Mouse (Mus musculus): ENCODE data around the gene Ccdc184. TPM values are rescaled to one million over a fixed set of nuclear protein-coding genes. Genes with fewer than 3 reads are reported as not detected.

Ccdc184 gene
- polyA plus RNA-seq, 1 experiment from 2014 or later, result 1.3 TPM

DNA sequence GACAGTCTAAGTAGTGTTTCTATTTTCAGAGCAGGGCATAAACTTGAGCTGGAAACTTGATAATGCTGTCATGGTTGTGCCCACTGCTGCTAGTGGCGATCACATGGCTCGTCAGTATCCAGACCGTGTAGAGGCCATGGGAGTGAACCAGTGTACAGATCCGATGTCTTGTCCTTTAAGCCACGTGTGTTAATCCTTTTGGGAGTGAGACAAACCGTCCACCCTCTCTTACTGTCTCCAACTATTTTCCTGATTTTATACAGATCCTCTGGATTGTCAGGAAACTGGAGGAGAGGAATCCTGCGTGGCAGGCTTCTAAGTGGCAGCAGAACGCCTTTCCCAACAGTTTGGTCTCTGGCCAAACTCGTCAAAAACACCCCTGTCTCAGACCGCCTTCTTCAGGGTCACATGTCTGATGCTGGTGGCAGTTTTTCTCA is 17.8 kb upstream of the Ccdc184 start:
- no peaks in the 10 kb centered on the region for H3K9me3 ChIP-seq (replicated peaks; ENCODE audit: control insufficient read depth, low read length)
- no peaks in the 10 kb centered on the region for H3K36me3 ChIP-seq (ENCODE audit: control insufficient read depth, insufficient read depth, low read length)
- 0 out of 2 replicates have a peak overlapping the region, but pooled peaks have one; percentile 36 for H3K4me2 ChIP-seq
- H3K27me3 ChIP-seq (ENCODE audit: control insufficient read depth, insufficient read depth, low read length), result no peaks in the 10 kb centered on the region
- 41% methylated on average over 10 of the region's 10 CpGs for WGBS (ENCODE audit: insufficient replicate concordance)
- H3K4me3 ChIP-seq (ENCODE audit: low read depth, low read length), result no peak overlapping the region
- ATAC-seq (replicated peaks; ENCODE audit: insufficient number of reproducible peaks, low FRiP score, low TSS enrichment), result peak; percentile 50
- H3K9ac ChIP-seq (ENCODE audit: low read depth, low read length), result no peak overlapping the region; the same call in 1 of the 2 replicates
- peaks cover 12% of the 10 kb centered on the region for H3K4me1 ChIP-seq (ENCODE audit: control insufficient read depth, insufficient read depth, low read length)
- H3K27ac ChIP-seq (ENCODE audit: low read depth, low read length), result peak overlapping the region; percentile 90

DNA sequence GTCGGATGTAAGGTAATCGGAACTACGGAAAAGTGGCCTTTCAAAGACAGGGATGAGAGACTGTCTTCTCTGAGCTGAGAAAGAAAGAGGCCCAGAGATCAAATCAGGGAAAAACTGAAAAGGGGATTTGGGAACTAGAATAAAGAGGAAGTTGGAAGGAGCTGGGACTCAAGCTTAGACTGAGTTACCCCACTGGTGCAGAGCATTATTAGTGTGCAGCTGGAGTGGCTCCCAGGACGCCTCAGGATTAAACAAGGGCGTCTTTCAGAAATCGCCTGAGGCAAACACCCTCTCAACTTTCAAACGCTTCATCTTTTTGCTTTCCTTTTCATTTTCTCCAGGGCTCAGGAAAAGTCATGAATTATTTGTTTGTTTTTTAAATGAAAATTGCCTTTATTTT is 14.0 kb upstream of the Ccdc184 start:
- Histone ChIP-seq H3K4me2 (no peak overlapping the region), H3K4me1 (ENCODE audit: control insufficient read depth, insufficient read depth, low read length) (peaks cover 5% of the 10 kb centered on the region), H3K9me3 (replicated peaks; ENCODE audit: control insufficient read depth, low read length) (no peaks in the 10 kb centered on the region), H3K27ac (ENCODE audit: low read depth, low read length) (no peak overlapping the region), H3K36me3 (ENCODE audit: control insufficient read depth, insufficient read depth, low read length) (no peaks in the 10 kb centered on the region), H3K4me3 (ENCODE audit: low read depth, low read length) (no peak overlapping the region), H3K27me3 (ENCODE audit: control insufficient read depth, insufficient read depth, low read length) (no peaks in the 10 kb centered on the region), H3K9ac (ENCODE audit: low read depth, low read length) (no peak overlapping the region)
- ATAC-seq (replicated peaks; ENCODE audit: insufficient number of reproducible peaks, low FRiP score, low TSS enrichment), result no peak
- 79% methylated on average over 7 of the region's 7 CpGs for WGBS (ENCODE audit: insufficient replicate concordance)

DNA sequence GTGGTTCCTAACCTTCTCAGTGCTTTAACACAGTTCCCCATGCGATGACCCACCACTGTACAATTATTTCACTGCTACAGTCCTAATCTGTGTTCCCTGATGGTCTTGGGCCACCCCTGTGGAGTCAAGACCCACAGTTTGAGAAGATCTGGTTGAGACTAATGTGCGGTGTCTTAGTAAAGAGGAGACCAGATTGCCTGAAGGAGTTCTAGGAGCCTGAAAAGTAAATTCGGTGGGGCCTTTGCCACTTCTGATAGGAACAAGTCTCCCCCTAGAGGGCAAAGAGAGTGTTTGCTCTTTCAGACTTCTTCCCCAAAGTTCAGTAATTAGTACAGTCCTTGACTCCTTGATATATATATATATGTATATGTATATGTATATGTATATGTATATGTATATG is 13.3 kb upstream of the Ccdc184 start:
- Histone ChIP-seq H3K4me3 (ENCODE audit: low read depth, low read length) (no peak overlapping the region), H3K9me3 (replicated peaks; ENCODE audit: control insufficient read depth, low read length) (no peaks in the 10 kb centered on the region), H3K9ac (ENCODE audit: low read depth, low read length) (no peak overlapping the region), H3K4me2 (no peak overlapping the region), H3K4me1 (ENCODE audit: control insufficient read depth, insufficient read depth, low read length) (no peaks in the 10 kb centered on the region), H3K36me3 (ENCODE audit: control insufficient read depth, insufficient read depth, low read length) (no peaks in the 10 kb centered on the region), H3K27ac (ENCODE audit: low read depth, low read length) (no peak overlapping the region), H3K27me3 (ENCODE audit: control insufficient read depth, insufficient read depth, low read length) (no peaks in the 10 kb centered on the region)
- 31% methylated on average over 3 of the region's 3 CpGs for WGBS (ENCODE audit: insufficient replicate concordance)
- no peak for ATAC-seq (replicated peaks; ENCODE audit: insufficient number of reproducible peaks, low FRiP score, low TSS enrichment)

DNA sequence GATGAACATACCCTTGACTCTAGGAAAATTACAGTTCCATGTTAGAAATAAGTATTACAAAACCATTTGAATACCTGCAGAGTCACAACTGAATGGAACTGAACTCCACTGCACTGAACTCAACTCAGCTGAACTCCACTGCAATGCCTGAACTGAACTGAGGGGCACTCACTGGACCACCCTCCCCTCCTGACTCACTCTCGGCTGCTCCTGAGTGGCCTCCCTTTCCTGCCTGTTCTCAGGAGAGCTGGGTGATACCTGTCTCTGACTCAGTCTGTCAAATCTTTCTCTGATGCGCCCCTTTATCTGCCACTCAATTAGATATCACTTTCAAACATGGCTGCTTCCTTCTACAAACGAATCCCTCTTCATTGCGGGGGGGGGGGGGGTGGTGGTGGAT is 12.8 kb upstream of the Ccdc184 start:
- Histone ChIP-seq H3K36me3 (ENCODE audit: control insufficient read depth, insufficient read depth, low read length) (no peaks in the 10 kb centered on the region), H3K9me3 (replicated peaks; ENCODE audit: control insufficient read depth, low read length) (no peaks in the 10 kb centered on the region), H3K4me3 (ENCODE audit: low read depth, low read length) (no peak overlapping the region), H3K4me2 (no peak overlapping the region), H3K27ac (ENCODE audit: low read depth, low read length) (no peak overlapping the region), H3K27me3 (ENCODE audit: control insufficient read depth, insufficient read depth, low read length) (no peaks in the 10 kb centered on the region), H3K9ac (ENCODE audit: low read depth, low read length) (no peak overlapping the region), H3K4me1 (ENCODE audit: control insufficient read depth, insufficient read depth, low read length) (no peaks in the 10 kb centered on the region)
- no peak for ATAC-seq (replicated peaks; ENCODE audit: insufficient number of reproducible peaks, low FRiP score, low TSS enrichment)
- 57% methylated on average over 4 of the region's 4 CpGs for WGBS (ENCODE audit: insufficient replicate concordance)

DNA sequence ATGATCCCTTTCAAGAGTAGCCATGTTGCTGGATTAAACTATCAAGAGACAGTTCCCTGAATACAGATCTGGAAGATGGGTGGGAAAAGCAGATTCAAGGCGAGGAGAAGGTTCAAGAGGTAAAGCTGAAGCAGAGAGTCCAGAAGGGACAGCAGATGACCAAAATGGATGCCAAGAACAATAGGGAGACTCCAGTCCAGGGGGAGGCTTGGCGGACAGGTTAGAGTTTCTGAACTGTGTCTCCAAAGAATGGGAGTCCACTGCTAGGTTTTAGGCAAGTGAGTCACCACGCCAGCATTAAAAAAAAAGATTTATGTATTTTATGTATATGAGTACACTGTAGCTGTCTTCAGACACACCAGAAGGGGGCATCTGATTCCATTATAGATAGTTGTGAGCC is 12.3 kb upstream of the Ccdc184 start:
- Histone ChIP-seq H3K36me3 (ENCODE audit: control insufficient read depth, insufficient read depth, low read length) (no peaks in the 10 kb centered on the region), H3K9ac (ENCODE audit: low read depth, low read length) (no peak overlapping the region), H3K27ac (ENCODE audit: low read depth, low read length) (no peak overlapping the region), H3K4me1 (ENCODE audit: control insufficient read depth, insufficient read depth, low read length) (no peaks in the 10 kb centered on the region), H3K9me3 (replicated peaks; ENCODE audit: control insufficient read depth, low read length) (no peaks in the 10 kb centered on the region), H3K4me2 (no peak overlapping the region), H3K4me3 (ENCODE audit: low read depth, low read length) (no peak overlapping the region), H3K27me3 (ENCODE audit: control insufficient read depth, insufficient read depth, low read length) (no peaks in the 10 kb centered on the region)
- no peak for ATAC-seq (replicated peaks; ENCODE audit: insufficient number of reproducible peaks, low FRiP score, low TSS enrichment)
- 75% methylated on average over 3 of the region's 3 CpGs for WGBS (ENCODE audit: insufficient replicate concordance)

DNA sequence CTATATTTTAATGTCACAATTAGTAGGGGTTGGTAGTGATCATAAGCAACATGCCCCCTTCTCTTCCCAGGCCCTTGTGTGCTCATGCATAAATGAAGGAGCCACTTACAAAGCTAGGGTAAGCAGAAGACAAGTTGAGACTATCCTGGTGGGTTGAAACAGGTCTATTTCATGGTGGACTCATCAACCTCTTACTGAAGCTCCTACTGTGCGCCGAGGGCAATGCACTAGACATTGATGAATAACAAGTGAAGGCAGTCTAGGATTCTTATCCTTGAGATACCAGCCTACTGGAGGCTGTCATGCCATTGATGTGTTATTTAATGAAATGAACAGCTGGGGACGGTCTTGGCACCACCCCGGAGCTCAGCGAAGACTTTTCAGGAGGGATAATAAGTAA is 11.7 kb upstream of the Ccdc184 start:
- Histone ChIP-seq H3K4me3 (ENCODE audit: low read depth, low read length) (no peak overlapping the region), H3K4me2 (no peak overlapping the region), H3K27ac (ENCODE audit: low read depth, low read length) (no peak overlapping the region), H3K9me3 (replicated peaks; ENCODE audit: control insufficient read depth, low read length) (no peaks in the 10 kb centered on the region), H3K27me3 (ENCODE audit: control insufficient read depth, insufficient read depth, low read length) (no peaks in the 10 kb centered on the region), H3K36me3 (ENCODE audit: control insufficient read depth, insufficient read depth, low read length) (no peaks in the 10 kb centered on the region), H3K4me1 (ENCODE audit: control insufficient read depth, insufficient read depth, low read length) (no peaks in the 10 kb centered on the region), H3K9ac (ENCODE audit: low read depth, low read length) (no peak overlapping the region)
- ATAC-seq (replicated peaks; ENCODE audit: insufficient number of reproducible peaks, low FRiP score, low TSS enrichment), result no peak
- WGBS (ENCODE audit: insufficient replicate concordance), result 89% methylated on average over 5 of the region's 5 CpGs

DNA sequence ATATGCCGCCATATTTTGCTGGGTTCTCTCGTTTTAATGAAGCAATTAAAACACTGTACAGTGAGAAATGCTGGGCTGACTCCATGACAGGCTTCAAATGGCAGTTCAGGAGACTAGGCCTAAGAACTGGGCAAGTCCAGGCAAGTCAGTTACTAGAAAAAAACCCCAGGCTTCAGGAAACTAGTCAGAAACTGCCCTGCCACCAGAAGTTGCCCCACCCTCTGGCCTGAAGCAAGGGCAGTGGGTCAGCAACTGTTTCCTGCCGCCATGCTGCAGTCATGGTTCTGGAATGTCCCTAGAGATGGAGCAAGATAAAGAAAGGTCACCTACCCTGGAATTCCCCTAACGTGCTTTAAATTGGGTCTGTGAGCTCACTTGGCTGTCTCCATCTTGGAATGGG is 11.0 kb upstream of the Ccdc184 start:
- Histone ChIP-seq H3K4me2 (no peak overlapping the region), H3K27ac (ENCODE audit: low read depth, low read length) (no peak overlapping the region; the same call in 1 of the 2 replicates), H3K9me3 (replicated peaks; ENCODE audit: control insufficient read depth, low read length) (no peaks in the 10 kb centered on the region), H3K9ac (ENCODE audit: low read depth, low read length) (no peak overlapping the region), H3K36me3 (ENCODE audit: control insufficient read depth, insufficient read depth, low read length) (no peaks in the 10 kb centered on the region), H3K4me3 (ENCODE audit: low read depth, low read length) (no peak overlapping the region), H3K4me1 (ENCODE audit: control insufficient read depth, insufficient read depth, low read length) (no peaks in the 10 kb centered on the region), H3K27me3 (ENCODE audit: control insufficient read depth, insufficient read depth, low read length) (no peaks in the 10 kb centered on the region)
- ATAC-seq (replicated peaks; ENCODE audit: insufficient number of reproducible peaks, low FRiP score, low TSS enrichment), result no peak
- 52% methylated on average over 4 of the region's 4 CpGs for WGBS (ENCODE audit: insufficient replicate concordance)

DNA sequence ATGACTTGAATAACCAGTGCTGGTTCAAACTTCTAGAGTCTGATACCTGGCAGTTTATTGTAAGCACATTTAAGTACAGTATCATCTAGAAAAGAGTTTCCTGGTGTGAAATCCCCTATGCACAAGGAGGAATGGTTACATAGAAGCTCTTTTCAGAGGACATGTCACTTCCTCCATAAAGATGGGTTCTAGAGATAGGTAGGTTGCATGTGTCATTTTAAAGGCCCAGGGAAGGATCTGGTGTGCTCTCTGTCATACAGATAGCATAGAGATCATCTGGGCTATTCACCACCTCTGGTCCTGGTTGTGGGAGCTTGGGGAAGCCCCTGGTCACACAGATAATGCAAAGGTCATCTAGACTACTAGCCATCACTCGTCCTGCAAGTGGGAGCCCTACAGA is 9.7 kb upstream of the Ccdc184 start:
- H3K4me3 ChIP-seq (ENCODE audit: low read depth, low read length), result no peak overlapping the region
- no peaks in the 10 kb centered on the region for H3K9me3 ChIP-seq (replicated peaks; ENCODE audit: control insufficient read depth, low read length)
- no peak overlapping the region for H3K4me2 ChIP-seq
- WGBS (ENCODE audit: insufficient replicate concordance), result 50% methylated on average over 1 of the region's 1 CpGs
- no peak overlapping the region for H3K9ac ChIP-seq (ENCODE audit: low read depth, low read length)
- no peaks in the 10 kb centered on the region for H3K27me3 ChIP-seq (ENCODE audit: control insufficient read depth, insufficient read depth, low read length)
- H3K36me3 ChIP-seq (ENCODE audit: control insufficient read depth, insufficient read depth, low read length), result no peaks in the 10 kb centered on the region
- no peak overlapping the region for H3K27ac ChIP-seq (ENCODE audit: low read depth, low read length)
- peaks cover 1% of the 10 kb centered on the region; the same call in 1 of the 2 replicates for H3K4me1 ChIP-seq (ENCODE audit: control insufficient read depth, insufficient read depth, low read length)
- ATAC-seq (replicated peaks; ENCODE audit: insufficient number of reproducible peaks, low FRiP score, low TSS enrichment), result no peak

DNA sequence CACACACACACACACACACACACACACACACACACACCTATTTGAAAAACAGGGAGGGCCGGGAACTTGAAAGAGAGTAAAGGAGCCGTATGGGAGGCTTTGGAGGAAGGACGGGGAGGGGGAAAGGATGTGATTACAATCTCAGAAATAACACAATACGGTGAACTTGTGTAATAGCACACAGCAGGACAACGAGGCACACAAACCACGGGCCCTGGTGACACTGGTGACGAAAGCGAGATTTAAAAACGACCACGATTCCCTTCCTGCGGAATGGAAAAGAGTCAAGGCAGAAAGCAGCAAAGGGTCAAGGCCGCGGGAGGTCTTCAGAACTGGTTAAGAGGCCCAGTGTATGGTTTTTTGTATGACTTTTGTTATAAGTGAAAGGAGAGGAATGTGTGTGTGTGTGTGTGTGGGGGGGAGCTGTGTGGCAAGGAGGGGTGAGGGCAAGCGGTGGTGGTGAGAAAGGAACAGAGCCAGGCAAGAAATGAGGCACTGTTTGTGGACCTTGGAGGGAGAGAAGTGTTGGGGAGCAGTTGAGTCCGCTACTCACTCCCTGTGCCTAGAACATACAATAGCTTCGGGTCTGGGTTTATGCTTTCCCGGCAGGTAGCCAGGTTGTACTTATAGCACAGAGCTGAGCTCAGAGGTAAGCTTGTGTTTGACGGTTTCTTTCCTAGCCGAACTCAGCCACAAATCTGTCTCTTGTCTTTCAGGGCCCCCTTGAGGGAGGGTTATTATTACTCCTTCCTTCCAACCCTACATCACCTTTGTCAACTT is 5.7 kb upstream of the Ccdc184 start:
- Histone ChIP-seq H3K9me3 (replicated peaks; ENCODE audit: control insufficient read depth, low read length) (no peaks in the 10 kb centered on the region), H3K27ac (ENCODE audit: low read depth, low read length) (no peak overlapping the region), H3K36me3 (ENCODE audit: control insufficient read depth, insufficient read depth, low read length) (no peaks in the 10 kb centered on the region), H3K4me3 (ENCODE audit: low read depth, low read length) (no peak overlapping the region), H3K27me3 (ENCODE audit: control insufficient read depth, insufficient read depth, low read length) (peaks cover 15% of the 10 kb centered on the region), H3K9ac (ENCODE audit: low read depth, low read length) (no peak overlapping the region), H3K4me2 (no peak overlapping the region), H3K4me1 (ENCODE audit: control insufficient read depth, insufficient read depth, low read length) (peaks cover 3% of the 10 kb centered on the region; the same call in 1 of the 2 replicates)
- no peak for ATAC-seq (replicated peaks; ENCODE audit: insufficient number of reproducible peaks, low FRiP score, low TSS enrichment)
- WGBS (ENCODE audit: insufficient replicate concordance), result 66% methylated on average over 19 of the region's 19 CpGs
